Mouse (Mus musculus): ENCODE measurements around the gene Cd164.

Gene Cd164

GRCm38 (mm10) chr10:41546396-41547165 is 27.4 kb downstream of the Cd164 start:
- no peak for DNase-seq (ENCODE audit: low spot score in 2 of 2)

GRCm38 (mm10) chr10:41550711-41551110 is 31.5 kb downstream of the Cd164 start:
- DNase-seq (ENCODE audit: low spot score in 2 of 2), result no peak

- no peak for DNase-seq (ENCODE audit: low spot score in 2 of 2)
Observed at GRCm38 (mm10) chr10:41552319-41552718, 33.1 kb downstream of the Cd164 start.

- no peak for DNase-seq (ENCODE audit: low spot score in 2 of 2)
Observed at GRCm38 (mm10) chr10:41552847-41553589, 33.8 kb downstream of the Cd164 start.

- no peak for DNase-seq (ENCODE audit: low spot score in 2 of 2)
Observed at GRCm38 (mm10) chr10:41553711-41554110, 34.5 kb downstream of the Cd164 start.

- DNase-seq (ENCODE audit: low spot score in 2 of 2), result no peak
Observed at GRCm38 (mm10) chr10:41555081-41555480, 35.9 kb downstream of the Cd164 start.

GRCm38 (mm10) chr10:41558401-41558800 is 39.2 kb downstream of the Cd164 start:
- no peak for DNase-seq (ENCODE audit: low spot score in 2 of 2)

- no peak for DNase-seq (ENCODE audit: low spot score in 2 of 2)
Observed at GRCm38 (mm10) chr10:41561701-41562395, 42.6 kb downstream of the Cd164 start.

GRCm38 (mm10) chr10:41565141-41565540 is 45.9 kb downstream of the Cd164 start:
- DNase-seq (ENCODE audit: low spot score in 2 of 2), result no peak

GRCm38 (mm10) chr10:41568306-41568705 is 49.1 kb downstream of the Cd164 start:
- DNase-seq (ENCODE audit: low spot score in 2 of 2), result no peak

GRCm38 (mm10) chr10:41571065-41571464 is 51.9 kb downstream of the Cd164 start:
- no peak for DNase-seq (ENCODE audit: low spot score in 2 of 2)

GRCm38 (mm10) chr10:41572274-41572673 is 53.1 kb downstream of the Cd164 start:
- DNase-seq (ENCODE audit: low spot score in 2 of 2), result no peak

- DNase-seq (ENCODE audit: low spot score in 2 of 2), result peak in 1 of 2 experiments; percentile 11
Observed at GRCm38 (mm10) chr10:41573190-41573589, 54.0 kb downstream of the Cd164 start.

GRCm38 (mm10) chr10:41575451-41576327 is 56.5 kb downstream of the Cd164 start:
- DNase-seq (ENCODE audit: low spot score in 2 of 2), result no peak

- DNase-seq (ENCODE audit: low spot score in 2 of 2), result no peak
Observed at GRCm38 (mm10) chr10:41576328-41576833, 57.2 kb downstream of the Cd164 start.

- DNase-seq (ENCODE audit: low spot score in 2 of 2), result no peak
Observed at GRCm38 (mm10) chr10:41578541-41578940, 59.3 kb downstream of the Cd164 start.

GRCm38 (mm10) chr10:41580441-41580840 is 61.2 kb downstream of the Cd164 start:
- DNase-seq (ENCODE audit: low spot score in 2 of 2), result no peak
